Mouse (Mus musculus): ENCODE results near the gene Specc1.
A peak's percentile ranks its signal among the peaks of the same experiment; 100 is the strongest.
"Not testable (repeated sequence)": the region's sequence is repeated elsewhere in the genome, so short reads cannot be mapped to it uniquely, and the experiment has no call there.

Gene Specc1

GRCm38 (mm10) chr11:61956572-61957295, at the start of gene Specc1:
Specc1 (plus strand) TSS chr11:61956763.
- peak; percentile 98 for DNase-seq

GRCm38 (mm10) chr11:61908315-61908714, 48.2 kb upstream of the Specc1 start:
- DNase-seq, result no peak

GRCm38 (mm10) chr11:61919702-61920101, 36.9 kb upstream of the Specc1 start:
- DNase-seq, result no peak

- DNase-seq, result no peak
Measured at GRCm38 (mm10) chr11:61923309-61923708, 33.3 kb upstream of the Specc1 start.

GRCm38 (mm10) chr11:61929323-61930097, 27.1 kb upstream of the Specc1 start:
- no peak for DNase-seq

- peak; percentile 95 for DNase-seq
Measured at GRCm38 (mm10) chr11:61930098-61930517, 26.5 kb upstream of the Specc1 start, which contains the start of gene Akap10. Akap10 (minus strand) TSS chr11:61930252.

GRCm38 (mm10) chr11:61930640-61931586, 25.6 kb upstream of the Specc1 start:
- DNase-seq, result no peak

GRCm38 (mm10) chr11:61937761-61938160, 18.8 kb upstream of the Specc1 start:
- DNase-seq, result no peak

GRCm38 (mm10) chr11:61942903-61943302, 13.7 kb upstream of the Specc1 start:
- no peak for DNase-seq

- DNase-seq, result no peak
Measured at GRCm38 (mm10) chr11:61944417-61944816, 12.1 kb upstream of the Specc1 start.

- DNase-seq, result no peak
Measured at GRCm38 (mm10) chr11:61946608-61947007, 10.0 kb upstream of the Specc1 start.

GRCm38 (mm10) chr11:61949315-61949714, 7.2 kb upstream of the Specc1 start:
- DNase-seq, result peak; percentile 63

- DNase-seq, result peak; percentile 94
Measured at GRCm38 (mm10) chr11:61950632-61951031, 5.9 kb upstream of the Specc1 start.

GRCm38 (mm10) chr11:61955136-61955535, 1.4 kb upstream of the Specc1 start:
- no peak for DNase-seq

GRCm38 (mm10) chr11:61955951-61956350, 612 bp upstream of the Specc1 start:
- no peak for DNase-seq

- DNase-seq, result no peak
Measured at GRCm38 (mm10) chr11:61957296-61957813, 792 bp downstream of the Specc1 start.

- DNase-seq, result not testable (repeated sequence)
Measured at GRCm38 (mm10) chr11:61958706-61959105, 2.1 kb downstream of the Specc1 start.

GRCm38 (mm10) chr11:61960096-61960495, 3.5 kb downstream of the Specc1 start:
- DNase-seq, result no peak

GRCm38 (mm10) chr11:61962684-61963083, 6.1 kb downstream of the Specc1 start:
- DNase-seq, result no peak

- DNase-seq, result no peak
Measured at GRCm38 (mm10) chr11:61963193-61963592, 6.6 kb downstream of the Specc1 start.

GRCm38 (mm10) chr11:61964611-61965010, 8.0 kb downstream of the Specc1 start:
- DNase-seq, result no peak

- no peak for DNase-seq
Measured at GRCm38 (mm10) chr11:61967034-61967433, 10.5 kb downstream of the Specc1 start.

- no peak for DNase-seq
Measured at GRCm38 (mm10) chr11:61968875-61969274, 12.3 kb downstream of the Specc1 start.

Measured in right cerebral cortex, postnatal 4 days (tissue).